Mouse (Mus musculus) lung, postnatal 0 days (tissue): ENCODE measurements around the gene Clec4a4.

Experiments
- CTCF ChIP-seq: IDR thresholded peaks from 2 replicates; pipeline ENCODE4 v1.5.1; 2016; ENCODE audit warnings: antibody characterized with exemption, mild to moderate bottlenecking
- EP300 ChIP-seq: IDR thresholded peaks from 2 replicates; pipeline ENCODE4 v1.6.1; 2016; ENCODE audit warnings: antibody characterized with exemption, mild to moderate bottlenecking, control low read depth

DNA sequence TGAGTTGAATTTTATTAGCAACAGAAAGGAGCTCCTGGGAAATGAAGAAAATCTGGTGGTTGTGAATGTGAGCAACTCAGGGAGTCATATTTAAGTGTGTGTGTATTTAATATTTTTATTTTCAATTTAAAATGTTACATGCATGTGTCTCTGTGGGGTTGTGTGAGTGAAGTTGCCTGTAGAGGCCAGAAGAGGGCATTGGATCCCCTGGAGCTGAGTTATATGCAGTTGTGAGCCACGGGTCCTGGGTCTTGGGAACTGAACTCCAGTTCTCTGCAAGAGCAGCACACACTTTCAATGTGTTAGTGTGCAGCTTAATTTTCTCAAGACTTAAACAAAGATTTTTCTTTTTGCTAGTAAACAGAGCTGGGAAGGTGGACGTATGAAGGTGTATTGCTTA lies 25.6 kb upstream of the Clec4a4 start:
- no peak for TF ChIP-seq CTCF
- TF ChIP-seq EP300 = no peak
